Mouse (Mus musculus): ENCODE measurements around the gene Rapgef2. TPM values are rescaled to one million over a fixed set of nuclear protein-coding genes. Genes with fewer than 3 reads are reported as not detected.

Rapgef2 gene
- polyA plus RNA-seq, 1 experiment: 0.01 TPM

DNA sequence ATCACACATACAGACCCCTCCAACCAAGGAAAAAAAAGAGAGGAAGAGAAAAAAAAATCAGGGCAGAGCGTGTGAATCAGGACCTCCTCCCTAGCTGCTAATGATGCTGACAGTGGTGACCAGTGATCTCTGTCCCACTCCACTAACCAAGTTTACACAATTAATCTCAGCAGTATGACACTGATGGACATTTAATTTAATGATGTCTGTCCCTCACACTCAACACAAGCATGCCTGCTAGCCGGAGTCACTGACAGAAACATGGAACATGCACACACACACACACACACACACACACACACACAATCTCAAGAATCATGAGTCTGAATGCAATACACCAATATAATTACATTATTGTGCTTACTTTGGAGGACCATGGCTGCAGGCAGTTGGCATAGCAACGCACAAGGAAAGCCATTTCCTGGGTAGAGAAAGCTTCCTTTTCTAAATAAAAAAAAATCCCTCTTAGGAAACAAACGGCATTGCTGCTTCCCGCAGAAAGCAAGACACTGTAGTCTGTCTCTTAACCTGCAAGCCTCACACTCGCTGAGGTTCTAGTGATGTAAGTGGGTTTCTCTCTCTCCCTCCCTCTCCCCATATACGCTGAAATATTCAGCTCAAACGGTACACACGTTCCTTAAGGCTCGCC is 140.8 kb downstream of the Rapgef2 start:
- Histone ChIP-seq H3K4me3 (replicated peaks) (no peak overlapping the region), H3K4me1 (ENCODE audit: control insufficient read depth) (no peaks in the 10 kb centered on the region), H3K27me3 (ENCODE audit: control insufficient read depth) (no peaks in the 10 kb centered on the region), H3K36me3 (ENCODE audit: control insufficient read depth) (no peaks in the 10 kb centered on the region), H3K9me3 (ENCODE audit: control insufficient read depth, low read length) (no peaks in the 10 kb centered on the region)
- no peak for TF ChIP-seq GATA1 (IDR thresholded peaks at IDR 0.05; ENCODE audit: low read length)
- TF ChIP-seq TAL1 (IDR thresholded peaks at IDR 0.05; ENCODE audit: low read length): no peak

DNA sequence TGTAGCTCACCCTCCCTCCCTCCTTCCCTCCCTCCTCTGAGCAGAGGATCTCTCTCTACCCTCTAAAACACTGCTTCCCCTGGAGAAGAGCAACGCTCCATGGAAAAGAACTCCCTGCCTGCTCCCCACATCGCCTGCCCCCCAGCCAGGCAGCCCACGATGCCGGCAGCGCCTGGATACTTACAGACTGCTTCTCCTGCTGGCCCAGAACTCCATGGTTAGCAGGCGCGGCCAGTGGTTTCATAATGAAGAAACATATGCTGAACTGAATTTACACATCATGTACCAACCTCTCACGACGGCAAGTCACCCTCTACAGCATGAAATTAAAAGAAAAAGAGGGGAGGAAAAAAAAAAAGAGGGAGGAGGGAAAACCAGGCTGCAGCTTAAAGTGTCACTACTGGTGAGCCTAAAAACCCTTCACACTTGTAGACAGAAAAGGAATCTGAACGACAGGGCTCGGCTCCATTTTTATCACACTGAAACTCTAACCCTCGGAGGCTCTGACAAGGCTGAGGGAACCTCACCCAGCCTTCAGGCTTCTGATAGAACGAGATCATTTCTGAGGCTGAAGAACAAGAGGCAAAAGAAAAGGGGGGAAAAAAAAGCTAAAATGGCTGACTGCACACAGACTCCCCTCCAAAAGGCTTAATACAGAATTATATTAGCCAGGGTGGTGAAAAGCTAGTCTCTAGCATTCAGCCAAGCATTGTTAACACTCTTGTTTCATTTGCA is 141.5 kb downstream of the Rapgef2 start:
- Histone ChIP-seq H3K4me1 (ENCODE audit: control insufficient read depth) (no peaks in the 10 kb centered on the region), H3K36me3 (ENCODE audit: control insufficient read depth) (no peaks in the 10 kb centered on the region), H3K4me3 (replicated peaks) (no peak overlapping the region), H3K9me3 (ENCODE audit: control insufficient read depth, low read length) (no peaks in the 10 kb centered on the region), H3K27me3 (ENCODE audit: control insufficient read depth) (no peaks in the 10 kb centered on the region)
- TF ChIP-seq TAL1 (IDR thresholded peaks at IDR 0.05; ENCODE audit: low read length) (no peak), GATA1 (IDR thresholded peaks at IDR 0.05; ENCODE audit: low read length) (no peak)

DNA sequence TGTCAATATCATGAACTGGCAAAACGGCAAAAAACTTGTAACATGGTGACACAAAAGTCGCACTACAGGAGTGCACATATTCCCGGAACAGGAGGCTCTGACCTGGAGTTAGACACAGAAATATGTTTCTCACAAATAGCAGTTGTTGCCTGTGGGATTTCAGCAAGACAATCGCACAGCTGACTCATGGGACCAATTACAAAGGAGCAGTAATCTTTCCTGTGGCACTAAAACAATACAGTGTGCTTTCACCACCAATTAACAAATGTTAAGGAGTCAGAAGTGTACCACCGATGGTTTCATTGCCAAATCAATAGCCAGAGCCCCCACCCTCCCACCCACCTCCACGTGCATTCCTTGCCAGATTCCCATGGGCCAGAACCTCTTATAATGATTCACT is 142.2 kb downstream of the Rapgef2 start:
- Histone ChIP-seq H3K9me3 (ENCODE audit: control insufficient read depth, low read length) (no peaks in the 10 kb centered on the region), H3K4me1 (ENCODE audit: control insufficient read depth) (no peaks in the 10 kb centered on the region), H3K36me3 (ENCODE audit: control insufficient read depth) (no peaks in the 10 kb centered on the region), H3K27me3 (ENCODE audit: control insufficient read depth) (no peaks in the 10 kb centered on the region), H3K4me3 (replicated peaks) (no peak overlapping the region)
- no peak for TF ChIP-seq TAL1 (IDR thresholded peaks at IDR 0.05; ENCODE audit: low read length)
- TF ChIP-seq GATA1 (IDR thresholded peaks at IDR 0.05; ENCODE audit: low read length): no peak

DNA sequence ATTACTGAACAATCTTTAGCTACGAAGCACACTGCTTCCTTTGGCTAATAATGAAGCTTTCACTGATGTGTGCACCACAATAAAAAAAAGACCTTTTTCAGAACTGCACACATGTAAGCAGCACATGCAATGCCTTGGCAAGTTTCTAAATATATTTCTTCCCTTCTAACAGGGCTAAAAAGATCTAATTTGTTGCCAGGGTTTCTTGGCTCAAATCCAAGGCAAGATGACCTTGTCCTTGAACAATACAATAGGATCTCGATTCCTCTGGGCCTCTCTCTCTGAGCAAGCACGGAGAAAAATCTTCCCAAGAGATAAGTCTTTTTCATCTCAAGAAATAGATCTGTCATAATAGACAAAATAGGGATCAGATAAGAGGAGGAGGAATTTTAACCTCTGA is 147.1 kb downstream of the Rapgef2 start:
- no peaks in the 10 kb centered on the region for H3K9me3 ChIP-seq (ENCODE audit: control insufficient read depth, low read length)
- H3K36me3 ChIP-seq (ENCODE audit: control insufficient read depth): no peaks in the 10 kb centered on the region
- no peaks in the 10 kb centered on the region for H3K27me3 ChIP-seq (ENCODE audit: control insufficient read depth)
- H3K4me3 ChIP-seq (replicated peaks): no peak overlapping the region
- H3K4me1 ChIP-seq (ENCODE audit: control insufficient read depth): no peaks in the 10 kb centered on the region
- TF ChIP-seq TAL1 (IDR thresholded peaks at IDR 0.05; ENCODE audit: low read length) (no peak), GATA1 (IDR thresholded peaks at IDR 0.05; ENCODE audit: low read length) (no peak)

DNA sequence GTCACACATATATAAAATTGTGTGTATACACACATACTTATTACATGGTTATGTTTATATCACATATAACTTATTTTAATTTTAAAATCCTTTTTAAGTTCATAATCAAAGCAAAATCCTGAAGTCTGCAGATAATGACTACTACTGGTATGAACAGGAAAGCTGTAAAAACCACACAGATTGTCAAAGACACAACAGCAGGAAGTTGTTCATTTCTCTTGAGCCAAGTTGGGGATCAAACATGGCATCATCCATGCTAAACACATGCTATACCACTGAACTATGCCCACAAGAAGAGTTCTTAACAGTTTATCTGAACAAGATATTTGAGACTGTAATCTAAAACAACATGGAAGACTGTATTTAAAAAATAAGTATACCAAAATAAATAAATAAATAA is 147.7 kb downstream of the Rapgef2 start:
- H3K4me3 ChIP-seq (replicated peaks): no peak overlapping the region
- H3K36me3 ChIP-seq (ENCODE audit: control insufficient read depth): no peaks in the 10 kb centered on the region
- no peaks in the 10 kb centered on the region for H3K4me1 ChIP-seq (ENCODE audit: control insufficient read depth)
- H3K27me3 ChIP-seq (ENCODE audit: control insufficient read depth): no peaks in the 10 kb centered on the region
- H3K9me3 ChIP-seq (ENCODE audit: control insufficient read depth, low read length): no peaks in the 10 kb centered on the region
- TF ChIP-seq GATA1 (IDR thresholded peaks at IDR 0.05; ENCODE audit: low read length) (no peak), TAL1 (IDR thresholded peaks at IDR 0.05; ENCODE audit: low read length) (no peak)

DNA sequence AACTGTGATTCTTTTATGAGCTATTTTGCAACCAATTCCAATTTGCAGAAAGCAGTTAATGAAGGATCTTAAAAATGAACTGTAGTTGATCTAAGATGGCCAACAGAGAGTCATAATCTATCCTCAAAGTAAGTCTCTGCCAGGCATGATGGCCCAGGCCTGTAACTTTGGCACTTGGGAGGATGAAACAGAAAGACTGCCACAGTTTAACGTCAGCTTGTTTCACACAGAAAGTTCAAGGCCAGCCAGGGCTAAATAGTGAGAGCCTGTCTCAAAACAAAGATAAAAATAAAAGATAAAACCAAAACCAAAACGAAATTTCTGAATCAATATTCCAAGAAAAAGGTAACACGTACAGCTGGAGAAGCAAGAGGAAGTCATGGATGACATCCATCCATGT is 155.3 kb downstream of the Rapgef2 start:
- Histone ChIP-seq H3K4me1 (ENCODE audit: control insufficient read depth) (no peaks in the 10 kb centered on the region), H3K9me3 (ENCODE audit: control insufficient read depth, low read length) (no peaks in the 10 kb centered on the region), H3K27me3 (ENCODE audit: control insufficient read depth) (no peaks in the 10 kb centered on the region), H3K36me3 (ENCODE audit: control insufficient read depth) (no peaks in the 10 kb centered on the region), H3K4me3 (replicated peaks) (no peak overlapping the region)
- no peak for TF ChIP-seq TAL1 (IDR thresholded peaks at IDR 0.05; ENCODE audit: low read length)

DNA sequence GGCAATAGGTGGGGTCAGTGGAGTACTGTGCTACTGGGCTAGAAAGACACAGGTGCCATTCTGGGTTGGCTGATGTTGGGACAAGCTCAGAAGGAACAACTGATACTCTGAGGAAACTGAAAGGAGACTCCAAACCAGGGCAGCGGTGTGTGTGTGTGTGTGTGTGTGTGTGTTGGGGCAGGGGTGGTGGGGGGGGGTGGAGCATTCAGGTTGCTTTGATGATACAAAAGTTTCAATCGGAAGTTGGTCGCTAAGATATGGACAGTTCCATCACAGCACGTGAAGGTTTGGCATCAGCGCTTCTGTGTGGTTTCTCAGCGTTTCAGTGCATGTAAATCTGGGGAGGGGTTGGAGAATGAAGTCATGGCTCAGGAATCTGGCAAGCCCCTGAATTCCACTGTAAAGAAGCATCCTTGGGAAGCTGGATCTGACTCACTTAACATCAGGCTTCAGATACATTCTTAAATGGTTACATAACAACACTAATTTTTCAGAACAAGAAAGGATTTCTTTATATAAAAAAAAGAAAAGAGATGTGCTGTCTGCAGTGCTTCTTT is 157.2 kb downstream of the Rapgef2 start:
- Histone ChIP-seq H3K9me3 (ENCODE audit: control insufficient read depth, low read length) (no peaks in the 10 kb centered on the region), H3K4me1 (ENCODE audit: control insufficient read depth) (no peaks in the 10 kb centered on the region), H3K36me3 (ENCODE audit: control insufficient read depth) (no peaks in the 10 kb centered on the region), H3K27me3 (ENCODE audit: control insufficient read depth) (no peaks in the 10 kb centered on the region), H3K4me3 (replicated peaks) (no peak overlapping the region)
- TF ChIP-seq TAL1 (IDR thresholded peaks at IDR 0.05; ENCODE audit: low read length): no peak
- TF ChIP-seq GATA1 (IDR thresholded peaks at IDR 0.05; ENCODE audit: low read length): no peak

DNA sequence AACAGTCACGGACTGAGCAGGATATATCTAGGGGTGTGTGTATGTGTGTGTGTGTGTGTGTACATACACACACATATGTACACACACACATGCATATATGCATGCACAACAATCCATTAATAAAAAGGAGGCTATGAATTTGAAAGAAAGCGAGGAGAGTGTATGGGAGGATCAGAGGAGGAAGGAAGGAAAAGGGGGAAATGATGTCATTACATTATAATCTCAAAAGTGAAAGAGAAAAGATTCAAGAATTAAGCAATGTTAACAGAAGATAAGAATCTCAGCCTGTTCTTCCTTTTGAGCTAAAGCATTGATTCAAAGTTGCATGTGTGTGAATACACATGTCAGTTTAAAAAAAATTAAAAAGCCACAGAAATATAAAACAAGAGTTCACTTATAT is 158.5 kb downstream of the Rapgef2 start:
- H3K4me1 ChIP-seq (ENCODE audit: control insufficient read depth): no peaks in the 10 kb centered on the region

DNA sequence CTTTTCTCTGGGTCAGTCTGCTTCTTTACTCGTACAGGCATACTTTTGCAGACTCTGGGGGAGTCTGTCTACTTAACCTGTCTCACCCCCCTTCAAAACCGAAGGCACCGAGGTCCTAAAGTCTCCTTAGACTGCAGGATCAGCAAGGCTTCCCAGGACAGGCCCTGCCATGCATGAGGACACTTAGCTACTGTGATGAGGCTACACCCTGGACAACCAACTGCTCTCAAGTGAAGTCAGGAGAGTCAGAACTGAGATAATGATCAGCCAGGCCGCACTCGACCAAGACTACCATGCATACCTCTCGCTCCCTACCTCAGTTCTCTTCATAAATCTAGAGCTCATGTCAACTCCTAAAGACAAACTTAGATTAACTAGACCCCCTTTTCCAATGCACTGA is 159.5 kb downstream of the Rapgef2 start:
- Histone ChIP-seq H3K9me3 (ENCODE audit: control insufficient read depth, low read length) (no peaks in the 10 kb centered on the region), H3K4me3 (replicated peaks) (no peak overlapping the region), H3K27me3 (ENCODE audit: control insufficient read depth) (no peaks in the 10 kb centered on the region), H3K4me1 (ENCODE audit: control insufficient read depth) (no peaks in the 10 kb centered on the region), H3K36me3 (ENCODE audit: control insufficient read depth) (no peaks in the 10 kb centered on the region)
- TF ChIP-seq TAL1 (IDR thresholded peaks at IDR 0.05; ENCODE audit: low read length) (no peak), GATA1 (IDR thresholded peaks at IDR 0.05; ENCODE audit: low read length) (no peak)

More for the DNA sequence above, 158.5 kb downstream of the Rapgef2 start:
- no peaks in the 10 kb centered on the region for H3K9me3 ChIP-seq (ENCODE audit: control insufficient read depth, low read length)
- no peaks in the 10 kb centered on the region for H3K36me3 ChIP-seq (ENCODE audit: control insufficient read depth)
- TF ChIP-seq TAL1 (IDR thresholded peaks at IDR 0.05; ENCODE audit: low read length) (no peak), GATA1 (IDR thresholded peaks at IDR 0.05; ENCODE audit: low read length) (no peak)
- H3K27me3 ChIP-seq (ENCODE audit: control insufficient read depth): no peaks in the 10 kb centered on the region
- H3K4me3 ChIP-seq (replicated peaks): no peak overlapping the region
